Mouse (Mus musculus) lung, embryonic 14.5 days (tissue): ENCODE measurements around the gene Mb21d2. TPM values are rescaled to one million over a fixed set of nuclear protein-coding genes. Genes with fewer than 3 reads are reported as not detected.

Source experiments
- ATAC-seq: fragments of 200-750 bp; cut with Nextera tagmentation; 2 replicates; pipeline ENCODE4 v1.8.0; 2017; ENCODE audit warnings: mild to moderate bottlenecking, moderate TSS enrichment, moderate library complexity; ENCODE audit not compliant: insufficient read depth
- DNase-seq: peaks from one replicate; pipeline ENCODE4 v3.0.0-alpha.2; 2015
- H3K27ac ChIP-seq: fragments of 300-500 bp; sonication (generic); 2 replicates; pipeline ENCODE4 v1.5.1; 2014; ENCODE audit warnings: low read depth, mild to moderate bottlenecking, moderate library complexity
- H3K27me3 ChIP-seq: fragments of 300-500 bp; sonication (generic); 2 replicates; pipeline ENCODE4 v1.6.1; 2014; ENCODE audit warnings: low read length, control low read depth; ENCODE audit not compliant: insufficient read depth
- H3K36me3 ChIP-seq: fragments of 300-500 bp; sonication (generic); 2 replicates; pipeline ENCODE4 v1.6.1; 2014; ENCODE audit warnings: control low read depth; ENCODE audit not compliant: insufficient read depth
- H3K4me1 ChIP-seq: fragments of 300-500 bp; sonication (generic); 2 replicates; pipeline ENCODE4 v1.6.1; 2014; ENCODE audit warnings: antibody characterized with exemption, control low read depth; ENCODE audit not compliant: insufficient read depth
- H3K4me2 ChIP-seq: fragments of 300-500 bp; sonication (generic); 2 replicates; pipeline ENCODE4 v1.6.1; 2014; ENCODE audit warnings: mild to moderate bottlenecking
- H3K4me3 ChIP-seq: fragments of 300-500 bp; sonication (generic); 2 replicates; pipeline ENCODE4 v1.5.1; 2014; ENCODE audit warnings: low read depth, low read length
- H3K9ac ChIP-seq: fragments of 300-500 bp; sonication (generic); 2 replicates; pipeline ENCODE4 v1.6.1; 2014
- H3K9me3 ChIP-seq: fragments of 300-500 bp; sonication (generic); 2 replicates; pipeline ENCODE4 v1.6.1; 2016; ENCODE audit warnings: low read depth, low read length, control low read depth
- CTCF ChIP-seq: IDR thresholded peaks from 2 replicates; pipeline ENCODE4 v1.5.1; 2016; ENCODE audit warnings: antibody characterized with exemption, low read depth
- WGBS: fragments of 180-500 bp; shearing (Covaris S2); extraction: QIAGEN DNeasy Blood & Tissue Kit; methylation state at CpG from one replicate; pipeline ENCODE4 v1.1.7; 2014; 5-methylcytosine and 5-hydroxymethylcytosine counted together
- polyA plus RNA-seq: library from polyadenylated mRNA; unstranded; fragments of >200 nt; fragmentation: Nextera tagmentation; extraction: Ambion mirVana; gene quantifications from 2 replicates; pipeline ENCODE4 v1.2.1, GENCODE M21; 2014

Mb21d2 gene
- polyA plus RNA-seq, 1 experiment from 2014 or later = 7.3 TPM

DNA sequence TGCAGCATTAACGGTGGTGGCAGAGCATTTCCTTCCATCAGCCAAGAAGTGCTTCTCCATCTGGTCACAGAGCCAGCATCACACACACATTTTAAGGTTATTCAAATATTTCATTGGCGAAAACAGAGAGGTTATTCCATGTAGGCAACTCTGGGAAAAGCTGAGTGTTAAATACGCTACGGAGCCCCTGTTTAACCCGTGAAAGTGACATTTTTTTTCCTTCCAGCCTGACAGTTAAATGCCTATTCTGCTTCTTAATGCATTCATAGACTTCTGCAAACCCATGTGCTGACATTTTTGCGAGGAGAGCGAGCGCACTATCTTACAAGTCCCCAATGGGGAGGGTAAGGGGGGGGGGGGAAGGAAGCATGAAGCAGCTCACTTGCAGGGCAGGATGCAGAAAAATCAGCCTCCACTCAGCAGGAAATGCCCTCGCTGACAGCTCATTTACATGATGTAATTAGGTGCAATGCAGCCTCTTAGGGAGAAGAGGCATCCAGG is 52.3 kb downstream of the Mb21d2 start:
- Histone ChIP-seq H3K27me3 (no peaks in the 10 kb centered on the region), H3K4me2 (no peak overlapping the region), H3K4me1 (peaks cover 24% of the 10 kb centered on the region), H3K4me3 (no peak overlapping the region), H3K27ac (no peak overlapping the region), H3K9ac (no peak overlapping the region), H3K9me3 (no peaks in the 10 kb centered on the region), H3K36me3 (no peaks in the 10 kb centered on the region)
- ATAC-seq (no peak), DNase-seq (no peak)
- 33% methylated on average over 9 of the region's 9 CpGs for WGBS
- no peak for TF ChIP-seq CTCF

DNA sequence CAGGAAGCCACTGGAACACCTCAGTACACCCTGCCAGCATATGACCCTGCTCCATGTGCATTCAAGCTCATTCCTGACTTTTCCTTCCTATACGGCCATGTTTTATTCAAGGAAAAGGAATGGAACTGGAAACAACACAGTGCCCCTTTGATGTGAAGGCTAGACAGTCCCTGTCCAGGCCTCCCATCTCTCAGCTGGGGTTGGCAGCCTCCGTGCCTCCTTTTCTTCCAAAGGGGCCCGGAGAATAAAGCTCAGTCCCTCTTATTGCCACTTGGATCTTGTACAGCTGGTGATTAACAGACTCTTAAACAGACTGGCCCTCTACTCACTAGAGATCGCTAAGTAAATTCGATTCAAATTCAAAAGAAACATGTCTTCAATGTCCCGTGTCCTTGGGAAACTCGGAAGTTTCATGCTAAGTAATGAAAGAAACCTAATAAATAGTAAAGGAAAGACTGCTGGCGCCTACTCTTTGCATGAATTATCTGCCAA is 56.0 kb downstream of the Mb21d2 start:
- Histone ChIP-seq H3K4me2 (no peak overlapping the region), H3K27me3 (no peaks in the 10 kb centered on the region), H3K9me3 (no peaks in the 10 kb centered on the region), H3K4me3 (no peak overlapping the region), H3K27ac (no peak overlapping the region), H3K36me3 (no peaks in the 10 kb centered on the region), H3K9ac (no peak overlapping the region), H3K4me1 (no peaks in the 10 kb centered on the region)
- no peak for TF ChIP-seq CTCF
- ATAC-seq (no peak), DNase-seq (no peak)
- 65% methylated on average over 8 of the region's 8 CpGs for WGBS

DNA sequence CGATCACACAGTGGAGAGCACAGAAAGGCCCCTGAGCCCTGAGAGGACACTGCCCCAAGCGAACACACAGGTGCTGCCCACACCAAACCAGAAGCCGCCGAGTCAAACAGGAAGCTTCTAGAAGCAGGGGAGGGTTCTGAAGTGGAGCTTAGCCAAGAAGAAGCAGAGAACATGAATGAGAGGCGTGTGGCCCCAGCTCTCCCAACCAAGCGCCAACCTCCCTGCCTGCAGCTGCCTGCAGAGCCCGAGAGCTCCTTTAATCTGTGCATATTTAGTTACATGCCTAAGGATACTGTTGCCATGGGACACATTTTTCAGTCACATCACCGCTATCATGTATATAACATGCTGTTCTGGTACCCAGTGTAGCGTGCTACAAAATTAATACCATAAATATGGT is 58.6 kb downstream of the Mb21d2 start:
- no peak overlapping the region for H3K27ac ChIP-seq
- H3K4me1 ChIP-seq = no peaks in the 10 kb centered on the region
- no peaks in the 10 kb centered on the region for H3K9me3 ChIP-seq
- no peak overlapping the region for H3K4me3 ChIP-seq
- no peaks in the 10 kb centered on the region for H3K36me3 ChIP-seq
- no peak for TF ChIP-seq CTCF
- H3K9ac ChIP-seq = no peak overlapping the region
- H3K4me2 ChIP-seq = no peak overlapping the region
- no peaks in the 10 kb centered on the region for H3K27me3 ChIP-seq
- 60% methylated on average over 9 of the region's 9 CpGs for WGBS
- ATAC-seq (no peak), DNase-seq (no peak)

DNA sequence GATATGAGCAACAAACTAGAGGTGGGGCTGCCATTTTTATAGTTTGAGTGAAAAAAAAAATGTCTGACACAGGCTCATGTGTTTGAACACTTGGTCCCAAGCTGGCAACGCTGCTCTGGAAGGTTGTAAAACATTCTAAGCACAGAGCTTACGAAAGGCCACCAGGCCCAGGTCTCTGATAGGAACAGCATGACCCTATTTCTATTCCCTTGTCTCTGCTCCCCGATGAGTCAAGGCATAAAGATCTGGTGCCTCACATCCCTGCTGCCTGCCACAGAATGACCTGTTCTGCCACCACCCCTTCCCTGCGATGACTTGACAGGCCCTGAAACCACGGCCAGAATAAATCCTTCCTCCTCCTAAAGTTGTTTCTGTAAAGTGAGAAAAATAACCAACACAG is 59.0 kb downstream of the Mb21d2 start:
- WGBS = 67% methylated on average over 5 of the region's 5 CpGs
- H3K9me3 ChIP-seq = no peaks in the 10 kb centered on the region

DNA sequence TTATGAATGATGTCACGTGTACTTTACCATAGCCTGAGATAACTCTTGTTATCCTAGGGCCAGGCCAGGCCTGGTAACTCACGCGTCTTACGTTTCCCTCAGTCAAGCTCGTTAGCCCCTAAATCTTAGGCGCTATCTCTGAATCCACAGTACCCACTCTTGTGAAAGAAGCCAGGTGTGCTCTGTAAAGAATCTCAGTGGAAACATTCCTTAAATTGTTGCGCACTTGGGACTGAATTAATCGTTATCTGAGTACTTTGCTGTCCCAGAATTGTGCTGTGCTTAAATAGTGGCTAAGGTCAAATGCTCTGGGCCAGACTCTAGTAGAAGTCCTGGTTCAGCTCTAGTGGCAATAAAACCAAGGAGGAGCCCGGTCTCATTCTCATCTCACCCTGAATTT is 60.6 kb downstream of the Mb21d2 start:
- ATAC-seq (peak; percentile 47; the same call in 1 of the 2 replicates), DNase-seq (peak; percentile 29)
- no peak for TF ChIP-seq CTCF
- Histone ChIP-seq H3K9me3 (no peaks in the 10 kb centered on the region), H3K27me3 (no peaks in the 10 kb centered on the region), H3K4me2 (no peak overlapping the region), H3K4me3 (no peak overlapping the region), H3K36me3 (no peaks in the 10 kb centered on the region), H3K4me1 (no peaks in the 10 kb centered on the region), H3K27ac (peak overlapping the region; percentile 48; the same call in 1 of the 2 replicates), H3K9ac (no peak overlapping the region)
- WGBS = 58% methylated on average over 9 of the region's 9 CpGs

More for the DNA sequence above, 59.0 kb downstream of the Mb21d2 start:
- no peak overlapping the region for H3K4me2 ChIP-seq
- H3K4me3 ChIP-seq = no peak overlapping the region
- DNase-seq = no peak
- H3K27ac ChIP-seq = no peak overlapping the region
- no peak for ATAC-seq
- H3K4me1 ChIP-seq = no peaks in the 10 kb centered on the region
- H3K36me3 ChIP-seq = no peaks in the 10 kb centered on the region
- no peaks in the 10 kb centered on the region for H3K27me3 ChIP-seq
- TF ChIP-seq CTCF = no peak
- no peak overlapping the region for H3K9ac ChIP-seq

DNA sequence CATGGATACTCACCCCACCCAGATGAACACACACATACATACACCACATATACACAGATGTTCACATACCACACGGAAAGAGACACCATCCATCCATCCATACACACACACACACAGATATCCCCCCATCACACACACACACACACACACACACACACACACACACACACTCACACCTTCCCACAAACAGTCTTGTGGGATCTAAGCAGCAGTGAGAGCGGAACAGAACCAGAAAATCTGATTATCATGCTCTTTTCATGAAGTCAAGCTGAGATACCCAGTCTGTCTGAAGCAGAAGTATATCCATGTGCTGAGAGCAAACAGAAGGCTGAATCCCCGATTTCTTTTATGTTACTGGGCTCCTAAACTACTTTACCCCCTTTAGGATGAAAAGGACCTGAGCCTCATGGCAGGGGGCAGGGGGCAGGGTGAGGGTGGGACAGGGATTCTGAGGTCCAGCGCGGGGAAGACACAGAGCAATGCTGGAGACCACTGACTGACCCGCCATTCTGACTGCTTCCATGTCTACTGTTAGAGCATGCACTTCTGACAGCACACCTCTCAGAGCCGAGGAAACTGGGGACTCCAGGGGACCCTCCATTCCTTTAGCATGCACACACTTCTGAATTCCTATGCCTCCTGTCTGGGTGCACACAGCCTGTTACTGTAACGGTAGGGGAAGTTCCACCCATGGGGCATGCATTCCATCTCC is 62.7 kb downstream of the Mb21d2 start:
- 70% methylated on average over 8 of the region's 8 CpGs for WGBS
- DNase-seq (no peak), ATAC-seq (no peak)
- Histone ChIP-seq H3K9ac (no peak overlapping the region), H3K4me1 (peaks cover 2% of the 10 kb centered on the region; the same call in 1 of the 2 replicates), H3K4me2 (no peak overlapping the region), H3K36me3 (no peaks in the 10 kb centered on the region), H3K27me3 (no peaks in the 10 kb centered on the region), H3K27ac (no peak overlapping the region), H3K4me3 (no peak overlapping the region), H3K9me3 (no peaks in the 10 kb centered on the region)
- TF ChIP-seq CTCF = no peak

DNA sequence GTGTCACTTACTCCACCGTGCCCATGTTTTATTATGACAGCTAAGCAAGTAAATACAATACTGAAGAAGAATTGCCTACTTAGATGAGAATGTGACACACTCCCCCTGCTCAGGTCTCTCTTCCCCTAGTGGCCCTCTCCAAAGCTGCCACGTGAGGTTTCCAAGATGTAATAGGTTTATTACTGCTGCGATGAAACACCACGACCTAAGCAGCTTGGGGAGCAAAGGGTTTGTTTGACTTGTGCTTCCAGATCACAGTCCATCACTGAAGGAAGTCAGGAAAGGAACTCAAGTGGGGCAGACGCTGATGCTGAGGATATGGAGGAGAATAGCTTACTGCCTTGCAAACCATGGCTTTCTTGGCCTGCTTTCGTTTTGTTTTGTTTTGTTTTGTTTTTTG is 65.9 kb downstream of the Mb21d2 start:
- WGBS = 44% methylated on average over 6 of the region's 6 CpGs
- H3K4me1 ChIP-seq = peaks cover 13% of the 10 kb centered on the region; the same call in 1 of the 2 replicates
- H3K27me3 ChIP-seq = no peaks in the 10 kb centered on the region
- H3K9ac ChIP-seq = no peak overlapping the region
- DNase-seq (no peak), ATAC-seq (no peak)
- H3K4me2 ChIP-seq = no peak overlapping the region
- H3K27ac ChIP-seq = no peak overlapping the region
- H3K4me3 ChIP-seq = no peak overlapping the region
- H3K36me3 ChIP-seq = no peaks in the 10 kb centered on the region
- TF ChIP-seq CTCF = no peak
- no peaks in the 10 kb centered on the region for H3K9me3 ChIP-seq
